Mouse (Mus musculus): ENCODE results near the gene Olfr678. TPM values are rescaled to one million over a fixed set of nuclear protein-coding genes. Genes with fewer than 3 reads are reported as not detected.

Gene Olfr678
- total and polyA plus RNA-seq, 2 experiments from 2014 or later, result not detected

DNA sequence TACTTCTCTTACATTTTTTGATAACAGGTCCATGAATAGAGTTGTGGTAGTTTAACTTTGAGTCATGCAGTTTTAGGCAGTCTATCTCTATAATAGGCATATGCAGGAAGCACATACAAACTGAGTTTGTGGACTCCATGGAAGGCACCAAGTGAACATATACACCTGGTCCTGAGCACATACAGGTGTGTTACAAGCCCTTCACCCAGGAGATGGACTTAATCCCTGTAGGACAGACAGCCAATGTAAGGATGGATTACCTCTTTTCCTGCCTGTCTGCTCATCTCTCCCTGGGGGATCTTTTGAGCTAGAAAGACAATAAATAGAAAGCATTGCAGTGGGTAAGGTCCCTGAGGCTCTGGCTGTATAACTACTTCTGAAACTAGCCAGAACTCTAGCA is 52.3 kb downstream of the Olfr678 start, which contains the start of gene Olfr681:
Gene Olfr681 (plus strand): TSS at position 301 of the 400 bp plus-strand sequence.
- H3K27ac ChIP-seq, result no peak within 1 kb of the TSS
- ATAC-seq, result no peak
- no peaks in the 10 kb centered on the region for H3K27me3 ChIP-seq (ENCODE audit: insufficient read depth, low read length)

More for the DNA sequence above, 52.3 kb downstream of the Olfr678 start, which contains the start of gene Olfr681:
- Histone ChIP-seq H3K4me2 (ENCODE audit: low read depth, low read length) (no peak within 1 kb of the TSS), H3K9ac (replicated peaks; ENCODE audit: low read length) (no peak within 1 kb of the TSS), H3K4me3 (ENCODE audit: low read length) (no peak within 1 kb of the TSS), H3K36me3 (ENCODE audit: insufficient read depth, low read length) (no peaks in the 10 kb centered on the region), H3K4me1 (ENCODE audit: insufficient read depth, low read length) (no peaks in the 10 kb centered on the region), H3K9me3 (ENCODE audit: low read length) (no peaks in the 10 kb centered on the region)
- DNase-seq (ENCODE audit: low spot score), result no peak
- TF ChIP-seq CTCF (IDR thresholded peaks at IDR 0.05; ENCODE audit: low read depth), result no peak

Other genes with a start within 250 kb of the Olfr678 start
- not detected in 2 replicates for gene Usp17lb, start 221.9 kb upstream of the Olfr678 start, total RNA-seq (2014; rRNA removed)
- gene Usp17lb, start 221.9 kb upstream of the Olfr678 start, polyA plus RNA-seq (2015; fragmentation: Nextera tagmentation; extraction: Ambion mirVana), result not detected in 2 replicates
- not detected in 2 replicates for gene Usp17la, start 207.5 kb upstream of the Olfr678 start, total RNA-seq (2014; rRNA removed)
- not detected in 2 replicates for gene Usp17la, start 207.5 kb upstream of the Olfr678 start, polyA plus RNA-seq (2015; fragmentation: Nextera tagmentation; extraction: Ambion mirVana)
- gene Olfr665, start 186.4 kb upstream of the Olfr678 start, total RNA-seq (2014; rRNA removed), result not detected in 2 replicates
- gene Olfr665, start 186.4 kb upstream of the Olfr678 start, polyA plus RNA-seq (2015; fragmentation: Nextera tagmentation; extraction: Ambion mirVana), result not detected in 2 replicates
- not detected in 2 replicates for gene Olfr666, start 168.5 kb upstream of the Olfr678 start, total RNA-seq (2014; rRNA removed)
- gene Olfr666, start 168.5 kb upstream of the Olfr678 start, polyA plus RNA-seq (2015; fragmentation: Nextera tagmentation; extraction: Ambion mirVana), result not detected in 2 replicates
- not detected in 2 replicates for gene Olfr667, start 143.0 kb upstream of the Olfr678 start, total RNA-seq (2014; rRNA removed)
- gene Olfr667, start 143.0 kb upstream of the Olfr678 start, polyA plus RNA-seq (2015; fragmentation: Nextera tagmentation; extraction: Ambion mirVana), result not detected in 2 replicates
- gene Olfr668, start 136.4 kb upstream of the Olfr678 start, total RNA-seq (2014; rRNA removed), result not detected in 2 replicates
- not detected in 2 replicates for gene Olfr668, start 136.4 kb upstream of the Olfr678 start, polyA plus RNA-seq (2015; fragmentation: Nextera tagmentation; extraction: Ambion mirVana)
- not detected in 2 replicates for gene Olfr669, start 130.2 kb upstream of the Olfr678 start, total RNA-seq (2014; rRNA removed)
- not detected in 2 replicates for gene Olfr669, start 130.2 kb upstream of the Olfr678 start, polyA plus RNA-seq (2015; fragmentation: Nextera tagmentation; extraction: Ambion mirVana)
- gene Olfr670, start 101.9 kb upstream of the Olfr678 start, total RNA-seq (2014; rRNA removed), result not detected in 2 replicates
- not detected in 2 replicates for gene Olfr670, start 101.9 kb upstream of the Olfr678 start, polyA plus RNA-seq (2015; fragmentation: Nextera tagmentation; extraction: Ambion mirVana)
- not detected in 2 replicates for gene Olfr671, start 85.3 kb upstream of the Olfr678 start, total RNA-seq (2014; rRNA removed)
- gene Olfr671, start 85.3 kb upstream of the Olfr678 start, polyA plus RNA-seq (2015; fragmentation: Nextera tagmentation; extraction: Ambion mirVana), result not detected in 2 replicates
- gene Olfr672, start 62.4 kb upstream of the Olfr678 start, total RNA-seq (2014; rRNA removed), result not detected in 2 replicates
- not detected in 2 replicates for gene Olfr672, start 62.4 kb upstream of the Olfr678 start, polyA plus RNA-seq (2015; fragmentation: Nextera tagmentation; extraction: Ambion mirVana)
- gene Olfr675, start 36.0 kb upstream of the Olfr678 start, total RNA-seq (2014; rRNA removed), result not detected in 2 replicates
- gene Olfr675, start 36.0 kb upstream of the Olfr678 start, polyA plus RNA-seq (2015; fragmentation: Nextera tagmentation; extraction: Ambion mirVana), result not detected in 2 replicates
- not detected in 2 replicates for gene Olfr676, start 31.8 kb upstream of the Olfr678 start, total RNA-seq (2014; rRNA removed)
- not detected in 2 replicates for gene Olfr676, start 31.8 kb upstream of the Olfr678 start, polyA plus RNA-seq (2015; fragmentation: Nextera tagmentation; extraction: Ambion mirVana)
- not detected in 2 replicates for gene Olfr677, start 13.1 kb upstream of the Olfr678 start, total RNA-seq (2014; rRNA removed)
- gene Olfr677, start 13.1 kb upstream of the Olfr678 start, polyA plus RNA-seq (2015; fragmentation: Nextera tagmentation; extraction: Ambion mirVana), result not detected in 2 replicates
- gene Olfr679, start 16.7 kb downstream of the Olfr678 start, total RNA-seq (2014; rRNA removed), result not detected in 2 replicates
- gene Olfr679, start 16.7 kb downstream of the Olfr678 start, polyA plus RNA-seq (2015; fragmentation: Nextera tagmentation; extraction: Ambion mirVana), result not detected in 2 replicates
- not detected in 2 replicates for gene Olfr680-ps1, start 28.3 kb downstream of the Olfr678 start, total RNA-seq (2014; rRNA removed)
- gene Olfr680-ps1, start 28.3 kb downstream of the Olfr678 start, polyA plus RNA-seq (2015; fragmentation: Nextera tagmentation; extraction: Ambion mirVana), result not detected in 2 replicates
- not detected in 2 replicates for gene Olfr681, start 52.4 kb downstream of the Olfr678 start, total RNA-seq (2014; rRNA removed)
- not detected in 2 replicates for gene Olfr681, start 52.4 kb downstream of the Olfr678 start, polyA plus RNA-seq (2015; fragmentation: Nextera tagmentation; extraction: Ambion mirVana)
- not detected in 2 replicates for gene Olfr683, start 82.5 kb downstream of the Olfr678 start, total RNA-seq (2014; rRNA removed)
- gene Olfr683, start 82.5 kb downstream of the Olfr678 start, polyA plus RNA-seq (2015; fragmentation: Nextera tagmentation; extraction: Ambion mirVana), result not detected in 2 replicates
- not detected in 2 replicates for gene Olfr684, start 99.2 kb downstream of the Olfr678 start, total RNA-seq (2014; rRNA removed)
- not detected in 2 replicates for gene Olfr684, start 99.2 kb downstream of the Olfr678 start, polyA plus RNA-seq (2015; fragmentation: Nextera tagmentation; extraction: Ambion mirVana)
- gene Olfr685, start 121.5 kb downstream of the Olfr678 start, total RNA-seq (2014; rRNA removed), result 0.52 TPM in 1 of 2 replicates, not detected in the other
- not detected in 2 replicates for gene Olfr685, start 121.5 kb downstream of the Olfr678 start, polyA plus RNA-seq (2015; fragmentation: Nextera tagmentation; extraction: Ambion mirVana)
- gene Olfr686, start 143.0 kb downstream of the Olfr678 start, total RNA-seq (2014; rRNA removed), result 0.10 TPM in 1 of 2 replicates, not detected in the other
- not detected in 2 replicates for gene Olfr686, start 143.0 kb downstream of the Olfr678 start, polyA plus RNA-seq (2015; fragmentation: Nextera tagmentation; extraction: Ambion mirVana)
- not detected in 2 replicates for gene Olfr688, start 223.6 kb downstream of the Olfr678 start, total RNA-seq (2014; rRNA removed)
- gene Olfr688, start 223.6 kb downstream of the Olfr678 start, polyA plus RNA-seq (2015; fragmentation: Nextera tagmentation; extraction: Ambion mirVana), result not detected in 2 replicates
- not detected in 2 replicates for gene Olfr689, start 246.7 kb downstream of the Olfr678 start, total RNA-seq (2014; rRNA removed)
- 0.05 and 0.16 TPM in 2 replicates for gene Olfr689, start 246.7 kb downstream of the Olfr678 start, polyA plus RNA-seq (2015; fragmentation: Nextera tagmentation; extraction: Ambion mirVana)

Measured in hindbrain, postnatal 0 days (tissue).